In genomic region chr2:165074937-165075336, GRCm38 (mm10) we compare ENCODE assay signal across 9 mouse cellular contexts. TPM values are rescaled to one million over a fixed set of nuclear protein-coding genes. Genes with fewer than 3 reads are reported as not detected.
DNase-seq lines count a peak whose midpoint lies in the region; ATAC-seq and TF ChIP-seq lines count a peak whose summit lies in the region.
"Had no signal": no experiment of that assay in that cellular context is flagged by ENCODE, and none has a peak within 500 bp of the region (broad histone marks: within the 10 kb centered on the region; RNA-seq: fewer than 3 reads in every experiment).

No protein-coding gene starts in this region.

- DNase-seq in CH12.LX (ENCODE audit: extremely low read depth), result peak; percentile 72
- DNase-seq in adrenal gland, postnatal 4 days (ENCODE audit: low spot score in 2 of 2), result peak; percentile 41 to 51
- peak; percentile 82 for DNase-seq in embryonic facial prominence, embryonic 14.5 days (ENCODE audit: low spot score)
- DNase-seq in heart, adult 8-10 months (ENCODE audit: low spot score), result peak; percentile 74
- DNase-seq in liver, embryonic 13.5 days, result peak; percentile 42

- peaks cover 31% of the 10 kb centered on the region for H3K27me3 ChIP-seq in CH12.LX (replicated peaks)
- H3K27me3 ChIP-seq in embryonic facial prominence, embryonic 14.5 days (replicated peaks; ENCODE audit: control insufficient read depth, insufficient read depth, low read length), result peaks cover 75% of the 10 kb centered on the region
- H3K27me3 ChIP-seq in kidney, embryonic 16.5 days (ENCODE audit: insufficient read depth, low read length), result peaks cover 81% of the 10 kb centered on the region
- peaks cover 85% of the 10 kb centered on the region for H3K27me3 ChIP-seq in liver, embryonic 13.5 days
- no peaks in the 10 kb centered on the region for H3K27me3 ChIP-seq in testis, adult 2 months (ENCODE audit: control insufficient read depth, insufficient read depth, low read length)

- in situ Hi-C loops in CH12.LX (cut with MboI; ENCODE audit: low pct_ligation_motif_present, low pct_unique_long_range_greater_than_20kb, low sequenced_read_pairs), result loop anchor here (5.0 to 10.0 kb wide), 3 partner anchors 197 to 287 kb away; no protein-coding TSS in a partner anchor

- TF ChIP-seq RAD21 in CH12.LX (IDR thresholded peaks at IDR 0.05; ENCODE audit: low read depth, low read length), result peak; percentile 96

- peak; percentile 94 to 96 for TF ChIP-seq CTCF in CH12.LX (conservative IDR thresholded peaks at IDR 0.05 in 1 of 2, IDR thresholded peaks at IDR 0.05 in 1 of 2; ENCODE audit: low read depth in 2 of 2, low read length in 2 of 2)
- peak; percentile 96; the same call in 1 of the 2 replicates for TF ChIP-seq CTCF in testis, adult 2 months (IDR thresholded peaks at IDR 0.05; ENCODE audit: control insufficient read depth, insufficient read depth, insufficient replicate concordance, low read depth, low read length)

- peaks cover 13 to 20% of the 10 kb centered on the region in 2 experiments for H3K36me3 ChIP-seq in CH12.LX (replicated peaks in 1 of 2; ENCODE audit: control insufficient read depth in 1 of 2, insufficient read depth in 1 of 2, low read length in 1 of 2)
- H3K36me3 ChIP-seq in embryonic facial prominence, embryonic 14.5 days (ENCODE audit: control insufficient read depth, insufficient read depth, low read length), result no peaks in the 10 kb centered on the region
- no peaks in the 10 kb centered on the region for H3K36me3 ChIP-seq in kidney, embryonic 16.5 days (ENCODE audit: insufficient read depth, low read length)
- H3K36me3 ChIP-seq in liver, embryonic 13.5 days, result no peaks in the 10 kb centered on the region
- H3K36me3 ChIP-seq in testis, adult 2 months (ENCODE audit: control insufficient read depth, insufficient read depth, low read length), result no peaks in the 10 kb centered on the region

- H3K9me3 ChIP-seq in CH12.LX (replicated peaks; ENCODE audit: low read length), result no peaks in the 10 kb centered on the region
- H3K9me3 ChIP-seq in embryonic facial prominence, embryonic 14.5 days (ENCODE audit: control insufficient read depth, low read length), result no peaks in the 10 kb centered on the region
- H3K9me3 ChIP-seq in kidney, embryonic 16.5 days (ENCODE audit: low read length), result no peaks in the 10 kb centered on the region
- no peaks in the 10 kb centered on the region for H3K9me3 ChIP-seq in liver, embryonic 13.5 days (replicated peaks)

- H3K4me2 ChIP-seq in CH12.LX (ENCODE audit: insufficient read depth, low read depth, poor library complexity, severe bottlenecking), result no peak overlapping the region
- no peak overlapping the region for H3K4me2 ChIP-seq in embryonic facial prominence, embryonic 14.5 days (ENCODE audit: low read depth, low read length)
- H3K4me2 ChIP-seq in kidney, embryonic 16.5 days (replicated peaks; ENCODE audit: low read depth, low read length), result no peak overlapping the region
- H3K4me2 ChIP-seq in liver, embryonic 13.5 days, result no peak overlapping the region

- no peak for TF ChIP-seq POLR2A in CH12.LX (IDR thresholded peaks at IDR 0.05; ENCODE audit: low read depth, low read length)
- TF ChIP-seq POLR2A in testis, adult 2 months (IDR thresholded peaks at IDR 0.05; ENCODE audit: control insufficient read depth, low read depth, low read length), result no peak

- peak; percentile 78 for ATAC-seq in embryonic facial prominence, embryonic 14.5 days (ENCODE audit: low read depth)
- peak; percentile 43; the same call in 1 of the 2 replicates for ATAC-seq in kidney, embryonic 16.5 days (ENCODE audit: low FRiP score, low TSS enrichment)
- ATAC-seq in liver, embryonic 13.5 days (ENCODE audit: low read depth), result 0 out of 2 replicates have a peak, but pooled peaks have one; percentile 18
- peak; percentile 76 for ATAC-seq in neutrophil, adult 5-6 weeks (ENCODE audit: extremely low read depth, insufficient number of reproducible peaks, low FRiP score, poor library complexity, severe bottlenecking)

- no peak overlapping the region for H3K9ac ChIP-seq in CH12.LX (ENCODE audit: insufficient read depth, low read depth)
- no peak overlapping the region for H3K9ac ChIP-seq in embryonic facial prominence, embryonic 14.5 days (ENCODE audit: low read depth, low read length)
- H3K9ac ChIP-seq in kidney, embryonic 16.5 days (replicated peaks; ENCODE audit: low read length), result no peak overlapping the region
- H3K9ac ChIP-seq in liver, embryonic 13.5 days, result no peak overlapping the region

- no peak overlapping the region for H3K27ac ChIP-seq in CH12.LX (ENCODE audit: insufficient read depth, low read depth)
- H3K27ac ChIP-seq in embryonic facial prominence, embryonic 14.5 days (replicated peaks; ENCODE audit: low read depth, low read length), result no peak overlapping the region
- no peak overlapping the region for H3K27ac ChIP-seq in kidney, embryonic 16.5 days (ENCODE audit: low read length)
- no peak overlapping the region for H3K27ac ChIP-seq in liver, embryonic 13.5 days
- H3K27ac ChIP-seq in testis, adult 2 months (ENCODE audit: control insufficient read depth, insufficient read depth, low read depth, low read length), result no peak overlapping the region

- dilution Hi-C loops in CH12.LX (cut with MboI; ENCODE audit: extremely low pct_ligation_motif_present, extremely low pct_unique_long_range_greater_than_20kb, low sequenced_read_pairs), result no loop called here

- no peaks in the 10 kb centered on the region for H3K79me2 ChIP-seq in CH12.LX (replicated peaks; ENCODE audit: control insufficient read depth, extremely low read depth, insufficient read depth, poor library complexity, severe bottlenecking)

- no peak for TF ChIP-seq EP300 in CH12.LX (IDR thresholded peaks at IDR 0.05; ENCODE audit: low read length)

- no peak overlapping the region for H3K4me3 ChIP-seq in CH12.LX (replicated peaks in 1 of 3; ENCODE audit: low read depth in 2 of 3, low read length in 2 of 3, poor library complexity in 1 of 3)
- H3K4me3 ChIP-seq in embryonic facial prominence, embryonic 14.5 days (ENCODE audit: low read depth, low read length), result no peak overlapping the region
- no peak overlapping the region for H3K4me3 ChIP-seq in kidney, embryonic 16.5 days (ENCODE audit: low read length)
- no peak overlapping the region for H3K4me3 ChIP-seq in liver, embryonic 13.5 days (replicated peaks)
- H3K4me3 ChIP-seq in testis, adult 2 months (ENCODE audit: control insufficient read depth, low read depth, low read length), result no peak overlapping the region
- H3K4me3 ChIP-seq: erythroblast, embryonic 14.5 days had no signal

- 33% methylated on average over 2 of the region's 2 CpGs for WGBS in embryonic facial prominence, embryonic 14.5 days
- WGBS in kidney, embryonic 16.5 days, result 44% methylated on average over 2 of the region's 2 CpGs
- WGBS in liver, embryonic 13.5 days (ENCODE audit: insufficient replicate concordance), result 28% methylated on average over 2 of the region's 2 CpGs

- H3K4me1 ChIP-seq in CH12.LX (ENCODE audit: control insufficient read depth in 1 of 2, insufficient read depth in 2 of 2), result peaks cover 4 to 24% of the 10 kb centered on the region in 2 experiments; a peak in 3 of 4 replicates
- no peaks in the 10 kb centered on the region for H3K4me1 ChIP-seq in embryonic facial prominence, embryonic 14.5 days (ENCODE audit: control insufficient read depth, insufficient read depth, low read length)
- H3K4me1 ChIP-seq in kidney, embryonic 16.5 days (ENCODE audit: insufficient read depth, low read length), result peaks cover 3% of the 10 kb centered on the region; the same call in 1 of the 2 replicates
- H3K4me1 ChIP-seq in liver, embryonic 13.5 days (replicated peaks), result no peaks in the 10 kb centered on the region
- peaks cover 2% of the 10 kb centered on the region; the same call in 1 of the 2 replicates for H3K4me1 ChIP-seq in testis, adult 2 months (ENCODE audit: control insufficient read depth, insufficient read depth, low read length)

TF ChIP-seq in CH12.LX, 34 proteins besides CTCF, POLR2A, EP300 and RAD21 (continues in another document):
- TF ChIP-seq MAZ (IDR thresholded peaks at IDR 0.05; ENCODE audit: low read depth, low read length) (0 out of 2 replicates have a peak, but pooled peaks have one; percentile 32), ZC3H11A (IDR thresholded peaks at IDR 0.05; ENCODE audit: low read depth, low read length) (peak; percentile 74)

RNA-seq across cellular contexts. Expression of gene 1700025C18Rik, which starts 15.6 kb away (rescaled TPM):
- total RNA-seq in CH12.LX (2012; rRNA removed) (not detected in 2 replicates), CH12.LX (2014; rRNA removed) (not detected in 2 replicates)
- polyA plus RNA-seq in CH12.LX (2012; ENCODE audit: insufficient read length, low read depth), result not detected in 2 replicates
- total RNA-seq in adrenal gland, postnatal 4 days (2021), result not detected
- not detected in 2 replicates for polyA plus RNA-seq in embryonic facial prominence, embryonic 14.5 days (2014; fragmentation: Nextera tagmentation; extraction: Ambion mirVana)
- total RNA-seq in heart, adult 8-10 months (2022), result not detected
- not detected in 2 replicates for polyA plus RNA-seq in kidney, embryonic 16.5 days (2015; fragmentation: Nextera tagmentation; extraction: Ambion mirVana)
- polyA plus RNA-seq in liver, embryonic 13.5 days (2015; fragmentation: Nextera tagmentation; extraction: Ambion mirVana), result not detected in 2 replicates
- total RNA-seq in neutrophil, adult 5-6 weeks (2017), result not detected in 2 replicates
- 26.9 and 28.7 TPM in 2 replicates for polyA plus RNA-seq in testis, adult 2 months (2012; rRNA removed)
- polyA plus RNA-seq: erythroblast, embryonic 14.5 days had no signal

RNA-seq across cellular contexts. Expression of gene Cd40, which starts 19.5 kb away (rescaled TPM):
- 146 and 149 TPM in 2 replicates for total RNA-seq in CH12.LX (2012; rRNA removed)
- total RNA-seq in CH12.LX (2014; rRNA removed), result 191 and 223 TPM in 2 replicates
- 147 and 149 TPM in 2 replicates for polyA plus RNA-seq in CH12.LX (2012; ENCODE audit: insufficient read length, low read depth)
- total RNA-seq in adrenal gland, postnatal 4 days (2021), result 1 to 10 TPM; 6.3 to 8.5 TPM
- polyA plus RNA-seq in embryonic facial prominence, embryonic 14.5 days (2014; fragmentation: Nextera tagmentation; extraction: Ambion mirVana), result 4.2 and 6.4 TPM in 2 replicates
- total RNA-seq in heart, adult 8-10 months (2022), result 1 to 10 TPM; 1.6 to 2.4 (median 1.9) TPM
- 9.3 and 12.5 TPM in 2 replicates for polyA plus RNA-seq in kidney, embryonic 16.5 days (2015; fragmentation: Nextera tagmentation; extraction: Ambion mirVana)
- polyA plus RNA-seq in liver, embryonic 13.5 days (2015; fragmentation: Nextera tagmentation; extraction: Ambion mirVana), result 3.4 and 3.8 TPM in 2 replicates
- 63.9 and 81.2 TPM in 2 replicates for total RNA-seq in neutrophil, adult 5-6 weeks (2017)
- 0.54 and 0.99 TPM in 2 replicates for polyA plus RNA-seq in testis, adult 2 months (2012; rRNA removed)

RNA-seq across cellular contexts. Expression of gene Ncoa5, which starts 40.3 kb away (rescaled TPM):
- total RNA-seq in CH12.LX (2012; rRNA removed), result 20.1 and 26.5 TPM in 2 replicates
- total RNA-seq in CH12.LX (2014; rRNA removed), result 18.6 and 18.9 TPM in 2 replicates
- 45.1 and 46.4 TPM in 2 replicates for polyA plus RNA-seq in CH12.LX (2012; ENCODE audit: insufficient read length, low read depth)
- 10 to 100 TPM; 43.7 to 50.1 TPM for total RNA-seq in adrenal gland, postnatal 4 days (2021)
- 48.7 and 53.2 TPM in 2 replicates for polyA plus RNA-seq in embryonic facial prominence, embryonic 14.5 days (2014; fragmentation: Nextera tagmentation; extraction: Ambion mirVana)
- total RNA-seq in heart, adult 8-10 months (2022), result 10 to 100 TPM; 15.2 to 18.9 (median 18.6) TPM
- polyA plus RNA-seq in kidney, embryonic 16.5 days (2015; fragmentation: Nextera tagmentation; extraction: Ambion mirVana), result 69.8 and 79.5 TPM in 2 replicates
- 18.3 and 22.2 TPM in 2 replicates for polyA plus RNA-seq in liver, embryonic 13.5 days (2015; fragmentation: Nextera tagmentation; extraction: Ambion mirVana)
- 43.1 and 51.1 TPM in 2 replicates for total RNA-seq in neutrophil, adult 5-6 weeks (2017)
- polyA plus RNA-seq in testis, adult 2 months (2012; rRNA removed), result 37.0 and 40.3 TPM in 2 replicates

Comparison
In these comparisons a context has a peak if more than half of its experiments do, and no peak if none do; other contexts are left out.
1. ATAC-seq: peak in every context shown above with its lines; median percentile 78 in embryonic facial prominence, embryonic 14.5 days; 76 in neutrophil, adult 5-6 weeks; 43 in kidney, embryonic 16.5 days; 18 in liver, embryonic 13.5 days.
2. RNA of gene 1700025C18Rik, which starts 15.6 kb away (polyA plus RNA-seq): 26.9 to 28.7 TPM in testis, adult 2 months; not detected in CH12.LX, not detected in embryonic facial prominence, embryonic 14.5 days, not detected in kidney, embryonic 16.5 days and not detected in liver, embryonic 13.5 days; every median in the first group is over 10 times any median in the second.
3. RNA of gene Cd40, which starts 19.5 kb away (polyA plus RNA-seq): 147 to 149 TPM in CH12.LX; 9.3 to 12.5 TPM in kidney, embryonic 16.5 days, 4.2 to 6.4 TPM in embryonic facial prominence, embryonic 14.5 days, 3.4 to 3.8 TPM in liver, embryonic 13.5 days and 0.54 to 0.99 TPM in testis, adult 2 months; every median in the first group is over 10 times any median in the second.
4. Peak in every context shown above with its lines, with median percentiles within 50 percentile points of each other: DNase-seq.